ENCODE assay signal across 12 mouse cellular contexts in genomic region chr2:102128500-102129030, GRCm38 (mm10). TPM values are rescaled to one million over a fixed set of nuclear protein-coding genes. Genes with fewer than 3 reads are reported as not detected.
DNase-seq lines count a peak whose midpoint lies in the region; ATAC-seq lines count a peak whose summit lies in the region.
"Had no signal": no experiment of that assay in that cellular context is flagged by ENCODE, and none has a peak within 500 bp of the region (broad histone marks: within the 10 kb centered on the region; RNA-seq: fewer than 3 reads in every experiment).

No protein-coding gene starts in this region.

- peaks cover 18% of the 10 kb centered on the region for H3K4me1 ChIP-seq in heart, embryonic 15.5 days (replicated peaks)
- H3K4me1 ChIP-seq in neural tube, embryonic 15.5 days = peaks cover 29% of the 10 kb centered on the region
- H3K4me1 ChIP-seq in forebrain, embryonic 13.5 days = peaks cover 66% of the 10 kb centered on the region
- H3K4me1 ChIP-seq in stomach, embryonic 16.5 days (ENCODE audit: control insufficient read depth, insufficient read depth, low read length) = peaks cover 56% of the 10 kb centered on the region

- ATAC-seq in heart, embryonic 15.5 days (replicated peaks; ENCODE audit: insufficient number of reproducible peaks, insufficient read depth, low FRiP score, low read depth) = no peak
- no peak for ATAC-seq in neural tube, embryonic 15.5 days (ENCODE audit: low FRiP score)
- peak; percentile 58 for ATAC-seq in forebrain, embryonic 13.5 days
- ATAC-seq in stomach, embryonic 16.5 days (ENCODE audit: insufficient read depth, low FRiP score) = no peak
- ATAC-seq: CD4-positive, CD25-positive, alpha-beta regulatory T cell, adult 4 months; inflammation-experienced regulatory T-cells, adult 6 months had no signal

- no peak for DNase-seq in heart, adult 11 months
- DNase-seq in neural tube, embryonic 10.5 days (ENCODE audit: extremely low spot score, low spot score) = no peak
- no peak for DNase-seq in spleen, postnatal 36 days (ENCODE audit: low spot score in 2 of 2)
- DNase-seq in adrenal gland, adult 8-10 months = no peak
- DNase-seq: cerebellum, adult 9-11 months had no signal

- H3K4me3 ChIP-seq in heart, embryonic 15.5 days = no peak overlapping the region
- no peak overlapping the region for H3K4me3 ChIP-seq in neural tube, embryonic 15.5 days (replicated peaks)
- no peak overlapping the region for H3K4me3 ChIP-seq in forebrain, embryonic 13.5 days
- H3K4me3 ChIP-seq in stomach, embryonic 16.5 days (replicated peaks; ENCODE audit: low read length) = no peak overlapping the region

- WGBS in heart, embryonic 15.5 days = 61% methylated on average over 14 of the region's 14 CpGs
- 52% methylated on average over 14 of the region's 14 CpGs for WGBS in neural tube, embryonic 15.5 days
- 41% methylated on average over 14 of the region's 14 CpGs for WGBS in forebrain, embryonic 13.5 days
- WGBS in stomach, embryonic 16.5 days = 67% methylated on average over 14 of the region's 14 CpGs

- H3K9ac ChIP-seq in heart, embryonic 15.5 days = no peak overlapping the region
- no peak overlapping the region for H3K9ac ChIP-seq in neural tube, embryonic 15.5 days (replicated peaks)
- H3K9ac ChIP-seq in forebrain, embryonic 13.5 days = peak overlapping the region; percentile 30; the same call in 1 of the 2 replicates
- H3K9ac ChIP-seq in stomach, embryonic 16.5 days (ENCODE audit: low read length) = no peak overlapping the region

- no peak overlapping the region for H3K4me2 ChIP-seq in heart, embryonic 15.5 days
- no peak overlapping the region for H3K4me2 ChIP-seq in neural tube, embryonic 15.5 days
- 0 out of 2 replicates have a peak overlapping the region, but pooled peaks have one; percentile 5 for H3K4me2 ChIP-seq in forebrain, embryonic 13.5 days
- no peak overlapping the region for H3K4me2 ChIP-seq in stomach, embryonic 16.5 days (ENCODE audit: low read depth, low read length)

- no peaks in the 10 kb centered on the region for H3K27me3 ChIP-seq in heart, embryonic 15.5 days
- no peaks in the 10 kb centered on the region for H3K27me3 ChIP-seq in neural tube, embryonic 15.5 days (replicated peaks)
- no peaks in the 10 kb centered on the region for H3K27me3 ChIP-seq in forebrain, embryonic 13.5 days
- no peaks in the 10 kb centered on the region for H3K27me3 ChIP-seq in stomach, embryonic 16.5 days (ENCODE audit: control insufficient read depth, insufficient read depth, low read length)

- no peaks in the 10 kb centered on the region for H3K9me3 ChIP-seq in heart, embryonic 15.5 days (replicated peaks)
- H3K9me3 ChIP-seq in neural tube, embryonic 15.5 days (replicated peaks) = no peaks in the 10 kb centered on the region
- H3K9me3 ChIP-seq in forebrain, embryonic 13.5 days (replicated peaks) = no peaks in the 10 kb centered on the region
- H3K9me3 ChIP-seq in stomach, embryonic 16.5 days (replicated peaks; ENCODE audit: control insufficient read depth, low read length) = no peaks in the 10 kb centered on the region

- H3K36me3 ChIP-seq in heart, embryonic 15.5 days = no peaks in the 10 kb centered on the region
- H3K36me3 ChIP-seq in neural tube, embryonic 15.5 days = no peaks in the 10 kb centered on the region
- H3K36me3 ChIP-seq in forebrain, embryonic 13.5 days (ENCODE audit: poor library complexity, severe bottlenecking) = no peaks in the 10 kb centered on the region
- H3K36me3 ChIP-seq in stomach, embryonic 16.5 days (ENCODE audit: control insufficient read depth, insufficient read depth, low read length) = no peaks in the 10 kb centered on the region

- H3K27ac ChIP-seq in heart, embryonic 15.5 days = peak overlapping the region; percentile 24; the same call in 1 of the 2 replicates
- 0 out of 2 replicates have a peak overlapping the region, but pooled peaks have one; percentile 14 for H3K27ac ChIP-seq in neural tube, embryonic 15.5 days (replicated peaks)
- peak overlapping the region; percentile 54 for H3K27ac ChIP-seq in forebrain, embryonic 13.5 days
- H3K27ac ChIP-seq in stomach, embryonic 16.5 days (ENCODE audit: low read length) = peak overlapping the region; percentile 80
- H3K27ac ChIP-seq: macrophage had no signal

RNA-seq across cellular contexts. Expression of gene Ldlrad3, which starts 57.6 kb away (rescaled TPM):
- 11.7 and 17.5 TPM in 2 replicates for polyA plus RNA-seq in heart, embryonic 15.5 days (2015; fragmentation: Nextera tagmentation; extraction: Ambion mirVana)
- 30.7 and 32.6 TPM in 2 replicates for polyA plus RNA-seq in neural tube, embryonic 15.5 days (2015; fragmentation: Nextera tagmentation; extraction: Ambion mirVana)
- 35.9 and 39.6 TPM in 2 replicates for polyA plus RNA-seq in forebrain, embryonic 13.5 days (2015; fragmentation: Nextera tagmentation; extraction: Ambion mirVana)
- polyA plus RNA-seq in stomach, embryonic 16.5 days (2015; fragmentation: Nextera tagmentation; extraction: Ambion mirVana) = 50.0 and 53.2 TPM in 2 replicates
- 1 to 10 TPM; 6.3 to 7.4 (median 7.0) TPM for total RNA-seq in adrenal gland, adult 8-10 months (2022)

Comparison
In these comparisons a context has a peak if more than half of its experiments do, and no peak if none do; other contexts are left out.
1. H3K27ac ChIP-seq: peak in every context shown above with its lines; median percentile 80 in stomach, embryonic 16.5 days; 54 in forebrain, embryonic 13.5 days; 24 in heart, embryonic 15.5 days; 14 in neural tube, embryonic 15.5 days.